Mouse (Mus musculus): ENCODE data around the gene 1700008P02Rik.
"Not testable (repeated sequence)": the region's sequence is repeated elsewhere in the genome, so short reads cannot be mapped to it uniquely, and the experiment has no call there.

Gene 1700008P02Rik

GRCm38 (mm10) chr3:6620343-6620742 is at the start of gene 1700008P02Rik:
TSS of gene 1700008P02Rik (minus strand) at chr3:6620443.
- DNase-seq (ENCODE audit: low spot score), result no peak

GRCm38 (mm10) chr3:6649411-6649810 is 29.2 kb upstream of the 1700008P02Rik start:
- DNase-seq (ENCODE audit: low spot score), result no peak

GRCm38 (mm10) chr3:6638151-6638550 is 17.9 kb upstream of the 1700008P02Rik start:
- not testable (repeated sequence) for DNase-seq (ENCODE audit: low spot score)

- no peak for DNase-seq (ENCODE audit: low spot score)
These were observed 14.0 kb upstream of the 1700008P02Rik start for GRCm38 (mm10) chr3:6634256-6634655.

- no peak for DNase-seq (ENCODE audit: low spot score)
These were observed 2.4 kb downstream of the 1700008P02Rik start for GRCm38 (mm10) chr3:6617881-6618280.
